Mouse (Mus musculus): Measurements from ENCODE around the gene Rap1b.

- TF ChIP-seq CTCF (IDR thresholded peaks at IDR 0.05; ENCODE audit: borderline replicate concordance, extremely low read depth, insufficient read depth, insufficient read length) (no peak), POLR2A (IDR thresholded peaks at IDR 0.05; ENCODE audit: borderline replicate concordance, extremely low read depth, insufficient read depth, insufficient read length, poor library complexity, severe bottlenecking) (no peak)
Measured at GRCm38 (mm10) chr10:117839737-117840136, 6.1 kb downstream of the Rap1b start.
